Mouse (Mus musculus) ovary, postnatal 36 days (tissue): ENCODE measurements around the gene D6Wsu163e.

Experiments used
- DNase-seq: peaks from one replicate; pipeline ENCODE4 v3.0.0; 2022; ENCODE audit warnings: low spot score, mixed read lengths

Gene D6Wsu163e

GRCm38 (mm10) chr6:127006551-127006950, 66.8 kb downstream of the D6Wsu163e start:
- no peak for DNase-seq

- no peak for DNase-seq
Measured at GRCm38 (mm10) chr6:127010021-127010420, 70.3 kb downstream of the D6Wsu163e start.

DNA sequence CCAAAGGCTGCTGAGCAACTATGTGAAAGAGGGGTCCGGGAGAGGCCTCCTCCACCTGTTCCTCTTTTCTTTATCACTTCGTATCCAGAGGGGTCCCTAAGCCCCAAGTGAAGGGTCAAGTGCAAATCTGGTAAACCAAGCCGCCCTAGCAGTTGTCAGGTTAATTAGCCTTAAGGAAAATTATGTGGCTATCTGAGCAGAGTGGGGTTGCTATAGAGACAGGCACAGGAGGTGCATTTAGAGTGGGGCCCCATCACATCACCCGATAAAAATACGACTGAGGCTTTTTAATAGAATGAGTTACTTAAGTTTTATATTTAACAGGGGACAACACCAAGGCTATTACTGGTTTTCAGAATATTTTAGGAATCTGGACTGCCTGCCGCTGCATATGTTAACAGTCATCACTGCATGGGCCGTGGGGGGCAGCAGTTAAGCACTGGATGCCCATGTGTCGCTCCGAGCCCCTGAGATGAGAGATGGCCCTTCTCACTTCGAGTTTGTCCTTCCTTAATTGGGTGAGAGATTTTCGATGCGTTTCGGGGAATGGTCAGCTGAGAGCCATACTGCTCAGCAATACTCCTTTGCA, 72.3 kb downstream of the D6Wsu163e start:
- DNase-seq: no peak

DNA sequence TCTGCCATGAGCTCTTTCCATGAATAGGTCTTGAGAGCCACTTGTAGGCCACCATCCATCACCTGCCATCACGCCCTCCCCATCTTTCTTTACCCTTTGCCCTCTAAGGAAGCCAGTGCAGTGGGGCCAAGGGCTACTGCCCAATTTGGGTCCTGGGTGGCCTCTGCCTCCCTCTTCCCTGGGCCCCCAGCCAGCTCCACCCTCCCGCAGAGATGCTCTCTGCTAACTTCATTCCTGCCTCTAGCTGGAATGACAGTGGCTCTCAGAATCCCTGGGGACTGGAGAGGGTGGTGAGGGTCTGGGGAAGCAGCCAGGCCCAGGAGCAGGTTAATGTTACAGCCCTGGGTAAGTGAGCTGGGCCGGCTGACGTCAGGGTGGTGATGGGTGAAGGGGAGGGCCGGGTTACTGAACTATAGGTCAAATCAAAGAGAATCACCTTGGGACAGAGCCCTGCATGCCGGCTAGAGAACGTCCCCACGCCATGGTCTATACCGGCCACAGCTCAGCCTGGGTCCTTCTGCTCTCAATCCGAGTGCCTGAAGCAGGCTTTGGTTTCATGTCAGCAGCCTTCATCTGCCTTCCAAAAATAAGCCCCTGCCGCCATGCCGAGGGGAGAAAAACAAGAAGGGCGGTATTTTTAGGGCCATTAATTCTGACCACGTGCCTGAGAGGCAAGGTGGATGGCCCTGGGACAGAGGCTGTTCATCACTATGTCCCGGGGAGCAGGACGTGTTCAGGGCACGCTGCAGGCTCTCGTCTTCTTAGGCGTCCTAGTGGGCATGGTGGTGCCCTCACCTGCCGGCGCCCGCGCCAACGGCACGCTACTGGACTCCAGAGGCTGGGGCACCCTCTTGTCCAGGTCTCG, 75.4 kb downstream of the D6Wsu163e start, which contains the start of gene Fgf6:
Gene Fgf6, plus strand, starts transcription at position 681 of the 865 bp plus-strand sequence.
- DNase-seq: no peak

GRCm38 (mm10) chr6:127019254-127019653, 79.5 kb downstream of the D6Wsu163e start:
- DNase-seq: no peak

DNA sequence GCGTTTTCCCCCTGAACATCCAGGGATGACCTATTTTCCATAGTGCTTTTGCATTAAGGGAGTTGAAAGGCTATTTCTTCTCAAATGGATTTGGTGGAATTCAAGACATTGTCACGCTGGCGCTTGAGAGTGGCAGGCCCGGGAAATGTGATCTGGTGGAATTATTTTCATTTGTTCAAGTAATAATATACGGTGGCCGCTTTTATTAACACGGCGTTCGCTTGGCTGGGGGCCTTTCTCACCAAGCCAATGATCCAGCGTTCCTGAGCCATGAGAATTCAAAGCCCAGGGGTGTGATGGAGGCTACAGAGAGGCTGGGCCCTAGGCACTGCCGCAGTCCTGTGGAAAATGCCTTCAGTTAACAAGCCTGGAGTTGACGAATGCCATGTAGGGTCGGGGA, 80.7 kb downstream of the D6Wsu163e start:
- no peak for DNase-seq

DNA sequence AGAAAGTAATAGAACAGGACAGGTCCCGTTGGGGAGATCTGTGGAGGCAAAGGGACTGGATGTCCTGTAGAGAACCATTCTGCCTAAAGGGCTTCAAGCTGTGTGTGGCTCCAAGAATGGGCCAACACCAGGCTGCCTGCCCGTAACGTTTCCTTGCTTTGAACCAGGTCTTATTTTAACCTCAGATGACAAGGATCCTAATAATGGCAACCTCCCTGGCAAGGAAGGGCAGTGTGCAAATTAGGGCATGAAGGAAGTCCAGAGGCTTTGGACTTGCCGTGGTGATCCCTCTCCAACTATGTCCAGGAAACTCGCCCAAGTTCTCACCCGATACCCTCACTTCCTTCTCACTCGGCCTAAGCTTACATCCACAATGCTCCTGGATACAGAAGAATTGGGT, 85.1 kb downstream of the D6Wsu163e start:
- no peak for DNase-seq
